Mouse (Mus musculus) cerebellum, postnatal 25 days (tissue): ENCODE measurements around the gene Ccdc194.

Experiments
- DNase-seq, 2 experiments: peaks; one replicate each; pipeline ENCODE4 v3.0.0; 2021; ENCODE audit warnings: mixed read lengths in 2 of 2

Gene Ccdc194

GRCm38 (mm10) chr8:71474785-71475701 lies 50.5 kb downstream of the Ccdc194 start:
- peak; percentile 52 to 72 for DNase-seq

GRCm38 (mm10) chr8:71474344-71474743 lies 51.2 kb downstream of the Ccdc194 start:
- DNase-seq = no peak

GRCm38 (mm10) chr8:71472601-71473386 lies 52.7 kb downstream of the Ccdc194 start:
- no peak for DNase-seq

GRCm38 (mm10) chr8:71471861-71472260 lies 53.6 kb downstream of the Ccdc194 start:
- peak in 1 of 2 experiments; percentile 11 for DNase-seq

- peak in 1 of 2 experiments; percentile 19 for DNase-seq
Measured at GRCm38 (mm10) chr8:71470913-71471255, 54.6 kb downstream of the Ccdc194 start.

- DNase-seq = peak in 1 of 2 experiments; percentile 19
Measured at GRCm38 (mm10) chr8:71470146-71470912, 55.2 kb downstream of the Ccdc194 start.
